Mouse (Mus musculus) spleen, postnatal 36 days (tissue): ENCODE data around the gene Serpina3f.

Experiments
- DNase-seq, 2 experiments: peaks; one replicate each; pipeline ENCODE4 v3.0.0; 2022; ENCODE audit warnings: low spot score in 2 of 2, mixed read lengths in 1 of 2

The Serpina3f gene

DNA sequence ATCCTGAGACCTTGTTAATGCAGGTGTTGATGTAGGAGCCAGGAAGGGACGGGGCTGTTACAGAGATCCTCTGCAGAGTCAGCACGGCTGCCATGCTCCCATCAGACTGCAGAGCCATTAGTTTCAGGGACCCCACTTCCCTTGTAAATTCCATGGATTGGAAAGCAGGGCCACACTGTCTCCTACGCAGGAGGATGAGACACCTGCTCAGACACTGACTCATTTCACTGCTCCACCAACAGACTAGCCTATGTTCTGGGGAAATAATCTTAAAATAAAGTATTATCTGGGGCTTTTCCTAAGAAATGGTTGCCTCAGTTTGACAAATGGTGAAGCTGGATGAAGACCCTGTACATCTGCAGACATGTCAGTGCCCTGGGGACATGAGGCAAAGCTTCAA lies 33.9 kb downstream of the Serpina3f start:
- no peak for DNase-seq

DNA sequence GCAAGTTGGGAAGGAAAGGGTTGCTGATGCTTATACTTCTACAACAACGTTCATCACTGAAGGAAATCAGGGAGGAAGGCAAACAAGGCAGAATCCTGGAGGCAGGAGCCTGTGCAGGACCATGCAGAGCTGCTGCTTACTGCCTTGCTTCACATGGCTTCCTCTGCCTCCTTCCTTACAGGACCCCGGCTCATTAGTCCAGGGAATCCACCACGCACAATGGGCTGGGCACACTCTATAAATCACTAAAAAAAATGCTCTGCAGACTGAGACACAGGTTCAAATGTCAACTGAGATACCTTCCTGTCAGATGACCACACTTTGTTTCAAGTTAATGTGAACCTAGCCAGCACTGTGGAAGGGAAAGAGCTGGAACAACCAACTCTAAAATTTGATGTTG lies 46.7 kb downstream of the Serpina3f start:
- no peak for DNase-seq

DNA sequence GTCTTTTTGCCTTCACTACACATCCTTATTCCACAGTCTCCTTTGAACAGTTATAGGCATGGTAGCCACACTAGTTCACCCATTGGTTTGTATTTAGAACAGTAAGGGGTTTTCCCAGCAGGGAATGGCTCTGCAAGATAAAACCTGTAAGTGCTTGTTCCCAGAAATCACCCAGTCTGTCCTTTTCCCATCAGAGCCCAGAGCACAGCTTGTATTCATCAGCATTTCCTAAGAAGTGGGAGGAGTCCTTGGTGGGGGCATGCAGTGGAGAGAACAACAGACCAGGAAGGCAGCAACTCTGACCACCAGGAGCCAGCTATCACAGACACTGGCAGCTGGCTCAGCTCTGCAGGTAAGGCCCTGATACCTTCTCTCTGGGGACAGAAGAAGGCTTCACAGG lies 48.5 kb downstream of the Serpina3f start, which contains the start of gene Serpina3i:
Gene Serpina3i, plus strand, starts transcription at position 260 of the 400 bp plus-strand sequence.
- no peak for DNase-seq

DNA sequence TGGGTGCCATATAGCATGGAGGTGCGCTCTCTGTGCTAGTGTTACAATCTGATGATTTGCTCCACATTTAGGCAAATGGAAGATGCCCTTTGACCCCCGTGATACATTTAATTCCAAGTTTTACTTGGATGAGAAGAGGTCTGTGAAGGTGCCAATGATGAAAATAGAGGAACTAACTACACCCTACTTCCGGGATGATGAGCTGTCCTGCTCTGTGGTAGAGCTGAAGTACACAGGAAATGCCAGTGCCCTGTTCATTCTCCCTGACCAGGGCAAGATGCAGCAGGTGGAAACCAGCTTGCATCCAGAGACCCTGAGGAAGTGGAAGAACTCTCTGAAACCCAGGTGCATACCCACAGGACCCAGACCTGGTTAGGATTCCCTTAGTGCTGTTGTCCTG lies 52.0 kb downstream of the Serpina3f start:
- DNase-seq, result peak; percentile 6 to 11
